Mouse (Mus musculus) heart, postnatal 4 days (tissue): ENCODE data around the gene Cnnm2. TPM values are rescaled to one million over a fixed set of nuclear protein-coding genes. Genes with fewer than 3 reads are reported as not detected.
A peak's percentile ranks its signal among the peaks of the same experiment; 100 is the strongest.
"Not testable (repeated sequence)": the region's sequence is repeated elsewhere in the genome, so short reads cannot be mapped to it uniquely, and the experiment has no call there.

ENCODE experiments used
- DNase-seq: peaks from one replicate; pipeline ENCODE4 v3.0.0; 2021
- total RNA-seq, 2 experiments: library from RNA; stranded (reverse); gene quantifications; 2 replicates each; pipeline ENCODE4 v1.2.3; 2021

The Cnnm2 gene
- total RNA-seq, 2 experiments from 2014 or later: 7.1 to 7.4 TPM

- peak; percentile 91 for DNase-seq
Observed at GRCm38 (mm10) chr19:46760375-46761160, 828 bp upstream of the Cnnm2 start.

- DNase-seq: no peak
Observed at GRCm38 (mm10) chr19:46761971-46762290, 535 bp downstream of the Cnnm2 start.

- peak; percentile 27 for DNase-seq
Observed at GRCm38 (mm10) chr19:46762291-46762991, 1.0 kb downstream of the Cnnm2 start.

GRCm38 (mm10) chr19:46762992-46763342, 1.6 kb downstream of the Cnnm2 start:
- DNase-seq: peak; percentile 12

- no peak for DNase-seq
Observed at GRCm38 (mm10) chr19:46763356-46763755, 2.0 kb downstream of the Cnnm2 start.

GRCm38 (mm10) chr19:46763932-46764762, 2.8 kb downstream of the Cnnm2 start:
- no peak for DNase-seq

- DNase-seq: no peak
Observed at GRCm38 (mm10) chr19:46764763-46765117, 3.3 kb downstream of the Cnnm2 start.

GRCm38 (mm10) chr19:46766125-46766524, 4.7 kb downstream of the Cnnm2 start:
- DNase-seq: no peak

GRCm38 (mm10) chr19:46769759-46770158, 8.4 kb downstream of the Cnnm2 start:
- DNase-seq: no peak

- no peak for DNase-seq
Observed at GRCm38 (mm10) chr19:46771801-46772200, 10.4 kb downstream of the Cnnm2 start.

- no peak for DNase-seq
Observed at GRCm38 (mm10) chr19:46776391-46776790, 15.0 kb downstream of the Cnnm2 start.

GRCm38 (mm10) chr19:46776850-46777249, 15.5 kb downstream of the Cnnm2 start:
- no peak for DNase-seq

- DNase-seq: no peak
Observed at GRCm38 (mm10) chr19:46777928-46778680, 16.7 kb downstream of the Cnnm2 start.

GRCm38 (mm10) chr19:46779130-46779529, 17.7 kb downstream of the Cnnm2 start:
- DNase-seq: not testable (repeated sequence)

- no peak for DNase-seq
Observed at GRCm38 (mm10) chr19:46784038-46784437, 22.6 kb downstream of the Cnnm2 start.

- DNase-seq: no peak
Observed at GRCm38 (mm10) chr19:46784502-46784901, 23.1 kb downstream of the Cnnm2 start.

GRCm38 (mm10) chr19:46785633-46786032, 24.2 kb downstream of the Cnnm2 start:
- no peak for DNase-seq

- no peak for DNase-seq
Observed at GRCm38 (mm10) chr19:46789782-46790181, 28.4 kb downstream of the Cnnm2 start.

GRCm38 (mm10) chr19:46791360-46791759, 30.0 kb downstream of the Cnnm2 start:
- DNase-seq: no peak

GRCm38 (mm10) chr19:46791921-46792320, 30.5 kb downstream of the Cnnm2 start:
- no peak for DNase-seq

- DNase-seq: no peak
Observed at GRCm38 (mm10) chr19:46792480-46792879, 31.1 kb downstream of the Cnnm2 start.

- DNase-seq: no peak
Observed at GRCm38 (mm10) chr19:46794181-46794580, 32.8 kb downstream of the Cnnm2 start.
